Mouse (Mus musculus) layer of hippocampus, postnatal 36 days (tissue): ENCODE results near the gene Pla2g4e. TPM values are rescaled to one million over a fixed set of nuclear protein-coding genes. Genes with fewer than 3 reads are reported as not detected.
"Not testable (repeated sequence)": the region's sequence is repeated elsewhere in the genome, so short reads cannot be mapped to it uniquely, and the experiment has no call there.

Experiments
- DNase-seq, 2 experiments: peaks; one replicate each; pipeline ENCODE4 v3.0.0; 2022
- total RNA-seq, 2 experiments: library from RNA; stranded (reverse); gene quantifications; 2 replicates each; pipeline ENCODE4 v1.2.3; 2021

Pla2g4e gene
- total RNA-seq = 10 to 100 TPM; 10.2 to 10.3 TPM

GRCm38 (mm10) chr2:120244679-120245420, at the start of gene Pla2g4e:
TSS of gene Pla2g4e (minus strand) at chr2:120245335.
- peak in 1 of 2 experiments; percentile 15 for DNase-seq

GRCm38 (mm10) chr2:120291471-120292078, 46.4 kb upstream of the Pla2g4e start:
- no peak for DNase-seq

GRCm38 (mm10) chr2:120288995-120289394, 43.9 kb upstream of the Pla2g4e start, which contains the start of gene Pla2g4d:
TSS of gene Pla2g4d (minus strand) at chr2:120289197.
- no peak for DNase-seq

GRCm38 (mm10) chr2:120288401-120288800, 43.3 kb upstream of the Pla2g4e start:
- DNase-seq = no peak

- no peak for DNase-seq
Observed at GRCm38 (mm10) chr2:120285639-120286038, 40.5 kb upstream of the Pla2g4e start.

GRCm38 (mm10) chr2:120284705-120285104, 39.6 kb upstream of the Pla2g4e start:
- DNase-seq = no peak

GRCm38 (mm10) chr2:120284094-120284493, 39.0 kb upstream of the Pla2g4e start:
- DNase-seq = no peak

GRCm38 (mm10) chr2:120283550-120283949, 38.4 kb upstream of the Pla2g4e start:
- DNase-seq = no peak

GRCm38 (mm10) chr2:120281221-120281620, 36.1 kb upstream of the Pla2g4e start:
- DNase-seq = no peak

- peak; percentile 41 to 50 for DNase-seq
Observed at GRCm38 (mm10) chr2:120279961-120280360, 34.8 kb upstream of the Pla2g4e start.

- no peak for DNase-seq
Observed at GRCm38 (mm10) chr2:120276951-120277350, 31.8 kb upstream of the Pla2g4e start.

- no peak for DNase-seq
Observed at GRCm38 (mm10) chr2:120268635-120269034, 23.5 kb upstream of the Pla2g4e start.

GRCm38 (mm10) chr2:120265523-120265922, 20.4 kb upstream of the Pla2g4e start:
- DNase-seq = no peak

- no peak for DNase-seq
Observed at GRCm38 (mm10) chr2:120264858-120265257, 19.7 kb upstream of the Pla2g4e start.

- DNase-seq = no peak
Observed at GRCm38 (mm10) chr2:120262876-120263275, 17.7 kb upstream of the Pla2g4e start.

GRCm38 (mm10) chr2:120261346-120261745, 16.2 kb upstream of the Pla2g4e start:
- no peak for DNase-seq

GRCm38 (mm10) chr2:120256259-120256658, 11.1 kb upstream of the Pla2g4e start:
- DNase-seq = no peak

- no peak for DNase-seq
Observed at GRCm38 (mm10) chr2:120252644-120253043, 7.5 kb upstream of the Pla2g4e start.

GRCm38 (mm10) chr2:120245421-120246016, 384 bp upstream of the Pla2g4e start:
- DNase-seq = no peak

GRCm38 (mm10) chr2:120243995-120244394, 1.1 kb downstream of the Pla2g4e start:
- DNase-seq = no peak

- no peak for DNase-seq
Observed at GRCm38 (mm10) chr2:120242791-120243467, 2.2 kb downstream of the Pla2g4e start.

GRCm38 (mm10) chr2:120238733-120239132, 6.4 kb downstream of the Pla2g4e start:
- not testable (repeated sequence) for DNase-seq

- DNase-seq = no peak
Observed at GRCm38 (mm10) chr2:120237784-120238183, 7.4 kb downstream of the Pla2g4e start.
